Mouse (Mus musculus): ENCODE results near the gene Cap1. TPM values are rescaled to one million over a fixed set of nuclear protein-coding genes. Genes with fewer than 3 reads are reported as not detected.

Gene Cap1
- polyA plus RNA-seq, 1 experiment from 2014 or later, result 47.2 TPM

GRCm38 (mm10) chr4:122811824-122812223 is 74.0 kb downstream of the Cap1 start:
- Histone ChIP-seq H3K4me3 (ENCODE audit: control insufficient read depth in 1 of 2, insufficient read depth in 1 of 2, low read depth in 1 of 2, low read length in 2 of 2) (no peak overlapping the region), H3K27me3 (ENCODE audit: control insufficient read depth, insufficient read depth, low read length) (no peaks in the 10 kb centered on the region), H3K9me3 (ENCODE audit: control insufficient read depth, low read length) (no peaks in the 10 kb centered on the region), H3K4me1 (ENCODE audit: control insufficient read depth in 2 of 2, insufficient read depth in 2 of 2, low read length in 2 of 2) (no peaks in the 10 kb centered on the region), H3K27ac (replicated peaks in 1 of 2; ENCODE audit: control insufficient read depth in 1 of 2, insufficient read depth in 1 of 2, low read depth in 2 of 2, low read length in 2 of 2) (no peak overlapping the region), H3K4me2 (ENCODE audit: low read length) (no peak overlapping the region), H3K9ac (ENCODE audit: low read length) (no peak overlapping the region), H3K36me3 (ENCODE audit: control insufficient read depth, insufficient read depth, low read length) (no peaks in the 10 kb centered on the region)
- WGBS, result 47% methylated on average over 2 of the region's 2 CpGs
- no peak for ATAC-seq (ENCODE audit: insufficient number of reproducible peaks, insufficient read depth, low FRiP score, low read depth)

GRCm38 (mm10) chr4:122811180-122811579 is 74.7 kb downstream of the Cap1 start:
- Histone ChIP-seq H3K4me1 (ENCODE audit: control insufficient read depth in 2 of 2, insufficient read depth in 2 of 2, low read length in 2 of 2) (no peaks in the 10 kb centered on the region), H3K4me3 (ENCODE audit: control insufficient read depth in 1 of 2, insufficient read depth in 1 of 2, low read depth in 1 of 2, low read length in 2 of 2) (no peak overlapping the region), H3K9ac (ENCODE audit: low read length) (no peak overlapping the region), H3K27me3 (ENCODE audit: control insufficient read depth, insufficient read depth, low read length) (no peaks in the 10 kb centered on the region), H3K27ac (replicated peaks in 1 of 2; ENCODE audit: control insufficient read depth in 1 of 2, insufficient read depth in 1 of 2, low read depth in 2 of 2, low read length in 2 of 2) (no peak overlapping the region), H3K4me2 (ENCODE audit: low read length) (no peak overlapping the region), H3K36me3 (ENCODE audit: control insufficient read depth, insufficient read depth, low read length) (no peaks in the 10 kb centered on the region), H3K9me3 (ENCODE audit: control insufficient read depth, low read length) (no peaks in the 10 kb centered on the region)
- ATAC-seq (ENCODE audit: insufficient number of reproducible peaks, insufficient read depth, low FRiP score, low read depth), result no peak
- WGBS, result 37% methylated on average over 1 of the region's 1 CpGs

Other genes starting within 250 kb of the Cap1 start
- gene 9530002B09Rik, start 196.8 kb downstream of the Cap1 start, polyA plus RNA-seq (2014; fragmentation: Nextera tagmentation; extraction: Ambion mirVana), result not detected in 2 replicates
- gene Ppt1, start 49.8 kb downstream of the Cap1 start, polyA plus RNA-seq (2014; fragmentation: Nextera tagmentation; extraction: Ambion mirVana), result 69.3 and 74.3 TPM in 2 replicates
- 0.38 and 0.42 TPM in 2 replicates for gene Mfsd2a, start 75.1 kb upstream of the Cap1 start, polyA plus RNA-seq (2014; fragmentation: Nextera tagmentation; extraction: Ambion mirVana)
- 0.35 and 0.63 TPM in 2 replicates for gene Mycl, start 109.6 kb upstream of the Cap1 start, polyA plus RNA-seq (2014; fragmentation: Nextera tagmentation; extraction: Ambion mirVana)
- 11.1 and 12.1 TPM in 2 replicates for gene Trit1, start 130.5 kb upstream of the Cap1 start, polyA plus RNA-seq (2014; fragmentation: Nextera tagmentation; extraction: Ambion mirVana)
- gene Bmp8b, start 219.1 kb upstream of the Cap1 start, polyA plus RNA-seq (2014; fragmentation: Nextera tagmentation; extraction: Ambion mirVana), result 0.22 and 0.23 TPM in 2 replicates
- not detected in 2 replicates for gene Oxct2b, start 230.2 kb upstream of the Cap1 start, polyA plus RNA-seq (2014; fragmentation: Nextera tagmentation; extraction: Ambion mirVana)